Mouse (Mus musculus): ENCODE results near the gene Erfe. TPM values are rescaled to one million over a fixed set of nuclear protein-coding genes. Genes with fewer than 3 reads are reported as not detected.

Erfe gene
- not detected for polyA plus RNA-seq (2017; shearing (Covaris generic))

DNA sequence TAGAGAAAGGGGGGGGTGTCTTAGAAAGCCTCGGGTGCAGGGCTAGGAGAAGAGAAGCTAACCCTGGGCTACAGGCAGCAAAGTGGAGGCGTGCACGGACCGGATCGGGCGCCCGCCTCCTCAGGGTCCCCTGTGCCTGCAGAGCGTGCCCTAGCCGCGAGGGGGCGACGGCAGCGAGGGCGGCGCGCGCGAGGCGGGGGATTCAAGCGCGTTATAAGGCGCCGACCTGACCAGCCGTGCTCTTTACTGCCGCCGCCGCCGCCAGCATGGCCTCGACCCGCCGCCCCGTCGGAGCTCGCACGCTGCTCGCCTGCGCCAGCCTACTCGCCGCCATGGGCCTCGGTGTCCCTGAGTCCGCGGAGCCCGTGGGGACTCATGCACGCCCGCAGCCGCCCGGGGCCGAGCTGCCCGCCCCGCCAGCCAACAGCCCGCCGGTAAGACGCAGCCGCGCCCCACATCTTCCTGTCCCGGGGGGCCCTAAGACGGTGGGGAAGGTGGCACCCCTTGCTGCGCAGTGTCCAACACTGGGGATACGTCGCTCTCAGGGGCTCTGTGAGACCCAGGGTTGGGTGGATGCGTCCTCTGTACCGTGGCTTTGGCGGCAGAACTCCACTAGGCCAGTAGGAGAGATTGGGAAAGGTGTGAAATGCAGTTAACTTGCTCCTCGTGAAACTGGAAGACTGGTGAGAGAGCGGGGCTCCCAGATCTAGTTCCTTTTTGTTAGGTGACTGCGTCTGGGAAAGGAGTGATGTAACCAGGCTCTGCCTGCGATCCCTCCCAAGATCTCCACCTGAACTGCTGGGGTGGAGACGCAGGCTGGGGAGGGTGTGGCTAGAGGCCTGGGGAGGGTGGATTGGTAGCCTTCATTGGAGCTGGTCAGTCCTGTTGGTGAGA lies at the start of gene Erfe:
Gene Erfe, plus strand, starts transcription at position 216 of the 894 bp plus-strand sequence.

GRCm38 (mm10) chr1:91321760-91322438 lies 44.3 kb upstream of the Erfe start, which contains the start of gene Espnl:
Espnl (plus strand) TSS chr1:91322075.

GRCm38 (mm10) chr1:91350841-91351240 lies 15.4 kb upstream of the Erfe start, which contains the start of gene Klhl30:
Klhl30 (plus strand) TSS chr1:91351016.

DNA sequence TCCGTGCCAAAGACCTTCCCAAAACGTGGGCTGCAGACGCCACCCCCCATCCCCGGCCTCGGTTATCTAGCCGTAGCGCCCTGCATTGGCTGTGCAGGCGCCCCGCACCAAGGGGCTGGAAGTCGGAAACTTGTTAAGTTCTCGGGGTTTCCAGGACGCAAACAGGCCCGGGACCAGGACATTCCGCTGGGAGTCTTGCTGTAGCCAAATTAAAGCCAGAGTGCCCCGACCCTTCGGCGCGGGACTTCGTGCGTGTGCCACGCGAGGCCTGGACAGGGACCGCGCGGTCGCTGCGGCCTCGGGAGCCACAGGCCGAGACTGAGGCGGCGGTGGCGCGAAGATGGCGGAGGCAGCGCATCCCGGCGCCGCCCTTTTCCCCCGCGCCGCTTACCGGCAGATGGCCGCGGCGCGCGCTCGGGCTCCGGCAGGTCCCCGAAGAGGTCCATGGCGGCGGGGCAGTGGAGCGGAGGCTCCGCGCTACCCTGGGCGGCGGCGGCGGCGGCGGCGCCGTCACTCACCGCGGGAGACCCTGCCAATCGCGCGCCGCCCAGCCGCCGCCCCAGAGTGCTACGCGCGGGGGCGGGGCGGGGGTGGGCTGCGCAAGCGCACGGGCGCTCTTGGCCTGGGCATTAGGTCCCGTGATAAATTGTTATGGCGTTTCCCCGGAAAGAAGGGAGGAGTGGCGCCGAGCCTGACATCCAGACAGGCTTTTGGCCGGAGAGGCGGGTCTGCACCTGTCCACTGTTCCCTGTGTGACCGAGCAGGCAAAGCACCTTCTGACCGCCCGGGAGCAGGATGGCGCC lies 32.2 kb downstream of the Erfe start, which contains the start of gene Ilkap:
Gene Ilkap, minus strand, starts transcription at position 556 of the 803 bp plus-strand sequence.

GRCm38 (mm10) chr1:91413898-91414594 lies 47.8 kb downstream of the Erfe start, which contains the start of gene Hes6:
Hes6 (minus strand) TSS chr1:91414038.

Other genes starting within 250 kb of the Erfe start
- 0.26 TPM for gene Rbm44, start 221.3 kb upstream of the Erfe start, polyA plus RNA-seq (2017; shearing (Covaris generic))
- 35.9 TPM for gene Ramp1, start 186.6 kb upstream of the Erfe start, polyA plus RNA-seq (2017; shearing (Covaris generic))
- gene Ube2f, start 116.1 kb upstream of the Erfe start, polyA plus RNA-seq (2017; shearing (Covaris generic)): 51.0 TPM
- gene Scly, start 68.1 kb upstream of the Erfe start, polyA plus RNA-seq (2017; shearing (Covaris generic)): 16.2 TPM
- not detected for gene Espnl, start 44.4 kb upstream of the Erfe start, polyA plus RNA-seq (2017; shearing (Covaris generic))
- gene Klhl30, start 15.4 kb upstream of the Erfe start, polyA plus RNA-seq (2017; shearing (Covaris generic)): not detected
- 125 TPM for gene Ilkap, start 32.4 kb downstream of the Erfe start, polyA plus RNA-seq (2017; shearing (Covaris generic))
- gene Hes6, start 47.6 kb downstream of the Erfe start, polyA plus RNA-seq (2017; shearing (Covaris generic)): 42.5 TPM
- gene Per2, start 92.9 kb downstream of the Erfe start, polyA plus RNA-seq (2017; shearing (Covaris generic)): 8.5 TPM
- gene Traf3ip1, start 128.2 kb downstream of the Erfe start, polyA plus RNA-seq (2017; shearing (Covaris generic)): 4.4 TPM
- gene Asb1, start 174.1 kb downstream of the Erfe start, polyA plus RNA-seq (2017; shearing (Covaris generic)): 6.9 TPM